Mouse (Mus musculus): ENCODE results near the gene Pvr.
A peak's percentile ranks its signal among the peaks of the same experiment; 100 is the strongest.
"Not testable (repeated sequence)": the region's sequence is repeated elsewhere in the genome, so short reads cannot be mapped to it uniquely, and the experiment has no call there.

Pvr gene

GRCm38 (mm10) chr7:19935171-19935751, 14.3 kb upstream of the Pvr start:
- DNase-seq (ENCODE audit: low read depth, low spot score): no peak

GRCm38 (mm10) chr7:19932877-19933809, 12.2 kb upstream of the Pvr start:
- no peak for DNase-seq (ENCODE audit: low read depth, low spot score)

GRCm38 (mm10) chr7:19932133-19932876, 11.3 kb upstream of the Pvr start:
- no peak for DNase-seq (ENCODE audit: low read depth, low spot score)

- DNase-seq (ENCODE audit: low read depth, low spot score): not testable (repeated sequence)
These were observed 9.5 kb upstream of the Pvr start for GRCm38 (mm10) chr7:19930481-19930880.

- no peak for DNase-seq (ENCODE audit: low read depth, low spot score)
These were observed 7.5 kb upstream of the Pvr start for GRCm38 (mm10) chr7:19928486-19928885.

GRCm38 (mm10) chr7:19926849-19927480, 6.0 kb upstream of the Pvr start:
- no peak for DNase-seq (ENCODE audit: low read depth, low spot score)

- DNase-seq (ENCODE audit: low read depth, low spot score): no peak
These were observed 4.4 kb upstream of the Pvr start for GRCm38 (mm10) chr7:19925376-19925775.

- no peak for DNase-seq (ENCODE audit: low read depth, low spot score)
These were observed 2.8 kb upstream of the Pvr start for GRCm38 (mm10) chr7:19923797-19924196.

GRCm38 (mm10) chr7:19923354-19923753, 2.4 kb upstream of the Pvr start:
- DNase-seq (ENCODE audit: low read depth, low spot score): no peak

- no peak for DNase-seq (ENCODE audit: low read depth, low spot score)
These were observed 824 bp downstream of the Pvr start for GRCm38 (mm10) chr7:19920166-19920505.

GRCm38 (mm10) chr7:19914558-19914957, 6.4 kb downstream of the Pvr start:
- DNase-seq (ENCODE audit: low read depth, low spot score): no peak

- DNase-seq (ENCODE audit: low read depth, low spot score): no peak
These were observed 9.1 kb downstream of the Pvr start for GRCm38 (mm10) chr7:19911695-19912524.

- no peak for DNase-seq (ENCODE audit: low read depth, low spot score)
These were observed 9.7 kb downstream of the Pvr start for GRCm38 (mm10) chr7:19911292-19911658.

GRCm38 (mm10) chr7:19910421-19911291, 10.3 kb downstream of the Pvr start:
- DNase-seq (ENCODE audit: low read depth, low spot score): peak; percentile 16

GRCm38 (mm10) chr7:19889881-19890280, 31.1 kb downstream of the Pvr start:
- peak; percentile 5 for DNase-seq (ENCODE audit: low read depth, low spot score)

- DNase-seq (ENCODE audit: low read depth, low spot score): no peak
These were observed 33.1 kb downstream of the Pvr start, which contains the start of gene Ceacam19 for GRCm38 (mm10) chr7:19887849-19888248. Gene Ceacam19, minus strand, starts transcription at chr7:19887965.

- DNase-seq (ENCODE audit: low read depth, low spot score): no peak
These were observed 40.2 kb downstream of the Pvr start for GRCm38 (mm10) chr7:19880754-19881153.

- no peak for DNase-seq (ENCODE audit: low read depth, low spot score)
These were observed 44.1 kb downstream of the Pvr start for GRCm38 (mm10) chr7:19876781-19877425.

- DNase-seq (ENCODE audit: low read depth, low spot score): no peak
These were observed 44.8 kb downstream of the Pvr start for GRCm38 (mm10) chr7:19875948-19876682.

Measured in c-Kit-negative CD71-positive TER-119-positive erythroid progenitor cells, embryonic 14.5 days (primary cell).